Mouse (Mus musculus) cerebellum, adult 2 months (tissue): ENCODE results near the gene Ugt1a5. TPM values are rescaled to one million over a fixed set of nuclear protein-coding genes. Genes with fewer than 3 reads are reported as not detected.

Experiments used
- DNase-seq, 2 experiments: peaks; one replicate each; pipeline ENCODE4 v3.0.0; 2021
- H3K27ac ChIP-seq: fragments of 200-500 bp; 2 replicates; pipeline ENCODE4 v1.5.1; 2012; ENCODE audit warnings: low read length, control low read depth, inconsistent platforms; ENCODE audit not compliant: insufficient read depth
- H3K27me3 ChIP-seq: fragments of 200-500 bp; 2 replicates; pipeline ENCODE4 v1.6.1; 2012; ENCODE audit warnings: inconsistent platforms, mild to moderate bottlenecking, low read length, moderate library complexity; ENCODE audit not compliant: control insufficient read depth, insufficient read depth
- H3K4me1 ChIP-seq: fragments of 200-500 bp; 2 replicates; pipeline ENCODE4 v1.6.1; 2011; ENCODE audit warnings: low read length; ENCODE audit not compliant: control insufficient read depth, insufficient read depth
- H3K4me3 ChIP-seq: fragments of 200-500 bp; replicated peaks from 2 replicates; pipeline ENCODE3; 2011; ENCODE audit warnings: mild to moderate bottlenecking, low read depth, low read length, control low read depth; ENCODE audit not compliant: insufficient read depth
- CTCF ChIP-seq: fragments of 200-500 bp; IDR thresholded peaks from 2 replicates; pipeline ENCODE4 v1.5.1; 2011; ENCODE audit warnings: low read depth, mild to moderate bottlenecking, control low read depth, low read length, moderate library complexity, borderline replicate concordance; ENCODE audit not compliant: insufficient read depth
- POLR2A ChIP-seq: fragments of 200-500 bp; IDR thresholded peaks from 2 replicates; pipeline ENCODE4 v1.6.1; 2011; ENCODE audit warnings: low read length, control low read depth, borderline replicate concordance; ENCODE audit not compliant: insufficient read depth
- WGBS: fragments of 180-500 bp; shearing (Covaris S2); methylation state at CpG from one replicate; pipeline ENCODE4 v1.1.7; 2018; 5-methylcytosine and 5-hydroxymethylcytosine counted together
- polyA plus RNA-seq: library from polyadenylated mRNA; depleted of rRNA; stranded (reverse); fragments of >200 nt; gene quantifications from 2 replicates; pipeline ENCODE4 v1.2.3, GENCODE M21; 2012

The Ugt1a5 gene
- polyA plus RNA-seq, 1 experiment: not detected

GRCm38 (mm10) chr1:88234646-88235045, 68.8 kb downstream of the Ugt1a5 start:
- no peak for DNase-seq
- Histone ChIP-seq H3K27ac (no peak overlapping the region), H3K4me3 (no peak overlapping the region), H3K27me3 (no peaks in the 10 kb centered on the region), H3K4me1 (no peaks in the 10 kb centered on the region)
- TF ChIP-seq CTCF (no peak), POLR2A (no peak)
- WGBS: 39% methylated on average over 5 of the region's 5 CpGs

- no peaks in the 10 kb centered on the region for H3K27me3 ChIP-seq
- no peak for DNase-seq
- WGBS: 59% methylated on average over 11 of the region's 11 CpGs
- no peaks in the 10 kb centered on the region for H3K4me1 ChIP-seq
- TF ChIP-seq POLR2A: no peak
- TF ChIP-seq CTCF: no peak
- no peak overlapping the region for H3K27ac ChIP-seq
- no peak overlapping the region for H3K4me3 ChIP-seq
Measured at GRCm38 (mm10) chr1:88235046-88235893, 69.5 kb downstream of the Ugt1a5 start.

- no peak for DNase-seq
- H3K4me3 ChIP-seq: no peak overlapping the region
- H3K27ac ChIP-seq: no peak overlapping the region
- WGBS: 49% methylated on average over 4 of the region's 4 CpGs
- H3K4me1 ChIP-seq: no peaks in the 10 kb centered on the region
- no peak for TF ChIP-seq POLR2A
- no peak for TF ChIP-seq CTCF
- H3K27me3 ChIP-seq: no peaks in the 10 kb centered on the region
Measured at GRCm38 (mm10) chr1:88235894-88236415, 70.1 kb downstream of the Ugt1a5 start.

GRCm38 (mm10) chr1:88237311-88237710, 71.5 kb downstream of the Ugt1a5 start:
- TF ChIP-seq POLR2A: no peak
- no peak for TF ChIP-seq CTCF
- Histone ChIP-seq H3K4me1 (no peaks in the 10 kb centered on the region), H3K27ac (no peak overlapping the region), H3K27me3 (no peaks in the 10 kb centered on the region), H3K4me3 (no peak overlapping the region)
- DNase-seq: no peak
- 72% methylated on average over 5 of the region's 5 CpGs for WGBS

GRCm38 (mm10) chr1:88238771-88239170, 73.0 kb downstream of the Ugt1a5 start:
- H3K27me3 ChIP-seq: no peaks in the 10 kb centered on the region
- WGBS: 63% methylated on average over 6 of the region's 6 CpGs
- no peak for DNase-seq

GRCm38 (mm10) chr1:88240072-88240471, 74.3 kb downstream of the Ugt1a5 start:
- DNase-seq: no peak
- H3K27ac ChIP-seq: no peak overlapping the region
- no peaks in the 10 kb centered on the region for H3K27me3 ChIP-seq
- TF ChIP-seq POLR2A (no peak), CTCF (no peak)
- no peak overlapping the region for H3K4me3 ChIP-seq
- WGBS: 71% methylated on average over 5 of the region's 5 CpGs
- no peaks in the 10 kb centered on the region for H3K4me1 ChIP-seq

More at GRCm38 (mm10) chr1:88238771-88239170, 73.0 kb downstream of the Ugt1a5 start:
- Histone ChIP-seq H3K4me3 (no peak overlapping the region), H3K27ac (no peak overlapping the region), H3K4me1 (no peaks in the 10 kb centered on the region)
- TF ChIP-seq POLR2A (no peak), CTCF (no peak)

- no peak overlapping the region for H3K4me3 ChIP-seq
- DNase-seq: no peak
- H3K27me3 ChIP-seq: no peaks in the 10 kb centered on the region
- no peak for TF ChIP-seq CTCF
- no peak for TF ChIP-seq POLR2A
- WGBS: 65% methylated on average over 4 of the region's 4 CpGs
- H3K27ac ChIP-seq: no peak overlapping the region
- H3K4me1 ChIP-seq: no peaks in the 10 kb centered on the region
Measured at GRCm38 (mm10) chr1:88240579-88240978, 74.8 kb downstream of the Ugt1a5 start.

- Histone ChIP-seq H3K4me3 (no peak overlapping the region), H3K4me1 (no peaks in the 10 kb centered on the region), H3K27ac (no peak overlapping the region), H3K27me3 (no peaks in the 10 kb centered on the region)
- TF ChIP-seq POLR2A (no peak), CTCF (no peak)
- no peak for DNase-seq
- 61% methylated on average over 5 of the region's 5 CpGs for WGBS
Measured at GRCm38 (mm10) chr1:88243861-88244260, 78.0 kb downstream of the Ugt1a5 start.
